Mouse (Mus musculus) thymus, postnatal 0 days (tissue): Measurements from ENCODE around the gene Gm26992. TPM values are rescaled to one million over a fixed set of nuclear protein-coding genes. Genes with fewer than 3 reads are reported as not detected.

Experiments
- DNase-seq: peaks from one replicate; pipeline ENCODE4 v3.0.0-alpha.2; 2015; ENCODE audit warnings: low spot score
- polyA plus RNA-seq: library from polyadenylated mRNA; unstranded; fragments of >200 nt; fragmentation: Nextera tagmentation; extraction: Ambion mirVana; gene quantifications from 2 replicates; pipeline ENCODE4 v1.2.1, GENCODE M21; 2015

The Gm26992 gene
- polyA plus RNA-seq, 1 experiment from 2014 or later, result not detected

- DNase-seq, result peak; percentile 33
Observed at GRCm38 (mm10) chrX:103483047-103483446, 61.2 kb downstream of the Gm26992 start.

DNA sequence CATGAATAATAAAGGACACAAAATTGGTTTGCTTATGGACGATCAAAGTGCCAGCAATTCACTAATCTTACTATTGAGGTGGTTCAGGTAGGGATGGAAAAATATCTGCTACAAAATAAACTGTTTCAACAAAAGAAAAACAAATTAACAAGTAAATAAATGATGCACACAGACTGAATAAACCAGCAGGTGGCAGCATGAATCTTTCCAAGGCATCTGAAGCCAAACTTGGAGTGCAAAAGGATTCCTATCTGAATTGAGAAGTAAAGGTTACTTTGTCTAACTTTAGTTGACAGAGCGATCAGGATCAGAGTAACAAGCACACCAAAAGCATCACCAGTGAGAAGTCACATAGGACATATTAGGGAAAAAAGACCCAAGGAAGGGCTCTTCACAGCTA lies 62.2 kb downstream of the Gm26992 start:
- peak; percentile 70 for DNase-seq

GRCm38 (mm10) chrX:103490853-103491252 lies 69.0 kb downstream of the Gm26992 start:
- no peak for DNase-seq

DNA sequence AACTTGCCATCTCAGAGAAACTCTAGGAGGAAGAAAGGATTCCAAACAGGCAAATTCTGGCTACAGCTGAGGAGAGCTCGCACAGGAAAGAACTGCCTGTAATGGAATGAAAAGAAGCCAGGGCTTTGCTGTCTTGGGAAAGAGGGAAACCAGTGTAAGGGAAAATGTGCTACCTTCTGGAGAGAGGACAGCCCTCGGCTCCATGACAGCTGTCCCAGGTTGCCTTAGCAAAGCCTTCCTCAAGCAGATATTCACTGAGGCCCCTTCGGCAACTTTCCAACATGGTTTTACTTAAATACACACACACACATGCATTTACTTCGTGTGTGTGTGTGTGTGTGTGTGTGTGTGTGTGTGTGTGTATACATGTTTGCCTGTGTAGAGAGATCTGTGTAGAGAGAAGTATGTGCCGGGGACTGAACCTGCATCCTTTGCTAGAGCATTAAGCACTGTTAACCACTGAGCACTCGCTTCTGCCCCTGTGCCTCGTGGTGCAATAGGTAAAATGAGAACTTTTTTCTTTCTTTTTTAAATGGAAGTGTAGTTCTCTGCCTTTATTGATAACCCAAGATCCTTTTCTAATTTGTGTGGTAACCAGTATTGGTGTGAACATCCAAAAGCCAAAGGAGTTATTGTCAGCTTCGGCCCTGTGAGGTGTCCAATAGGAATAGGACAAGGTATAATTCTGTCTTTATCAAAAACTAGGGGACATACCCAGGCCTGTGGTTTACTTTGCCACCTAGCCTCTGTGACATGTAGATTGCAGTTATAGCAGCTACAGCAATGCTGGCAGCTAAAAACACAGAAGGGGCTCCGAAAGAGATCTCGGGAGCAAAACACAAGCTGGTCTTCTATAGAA lies 70.8 kb downstream of the Gm26992 start:
- peak; percentile 23 for DNase-seq

- peak; percentile 83 for DNase-seq
Observed at GRCm38 (mm10) chrX:103493351-103494173, 71.8 kb downstream of the Gm26992 start.

- no peak for DNase-seq
Observed at GRCm38 (mm10) chrX:103499374-103499773, 77.6 kb downstream of the Gm26992 start.

- DNase-seq, result no peak
Observed at GRCm38 (mm10) chrX:103500137-103500536, 78.3 kb downstream of the Gm26992 start.

DNA sequence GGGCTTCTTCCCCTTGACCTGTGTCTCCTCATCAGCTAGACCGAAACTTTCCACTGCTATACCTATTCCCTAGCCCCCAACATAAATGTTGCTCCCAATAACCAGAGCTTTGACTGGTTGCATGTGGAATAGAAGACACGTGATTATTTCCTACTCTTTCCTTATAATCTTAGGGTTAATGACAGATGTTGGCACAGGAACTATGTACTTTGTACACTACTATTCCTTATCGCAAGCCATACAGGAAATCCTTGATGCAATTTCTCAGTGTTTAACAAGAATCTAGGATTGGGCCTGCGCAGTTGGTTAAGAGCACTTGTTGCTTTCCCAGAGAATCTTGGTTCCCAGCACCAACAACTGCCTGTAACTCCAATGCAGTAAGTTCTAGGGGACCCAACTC lies 86.4 kb downstream of the Gm26992 start:
- DNase-seq, result no peak

- DNase-seq, result no peak
Observed at GRCm38 (mm10) chrX:103509168-103510019, 87.6 kb downstream of the Gm26992 start.

DNA sequence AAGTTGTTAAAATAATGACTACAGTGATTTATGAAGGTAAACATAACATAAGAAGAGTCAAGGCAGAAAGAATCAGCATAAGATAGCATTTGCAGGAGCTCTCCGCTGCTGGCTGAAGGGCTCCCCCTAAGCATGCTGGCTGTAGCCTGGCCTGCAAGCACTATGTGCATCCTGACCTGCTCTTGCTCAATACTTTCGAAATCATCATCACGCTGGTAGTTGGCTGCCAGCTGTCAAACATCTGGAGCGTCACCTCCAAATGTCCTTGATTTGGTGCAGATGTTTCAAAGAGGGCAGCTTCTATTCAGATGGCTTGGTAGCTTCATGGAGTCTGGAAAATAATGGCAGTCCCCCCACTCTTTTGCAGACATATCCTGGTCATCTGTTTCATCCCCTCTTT lies 93.0 kb downstream of the Gm26992 start:
- no peak for DNase-seq

GRCm38 (mm10) chrX:103515346-103515745 lies 93.5 kb downstream of the Gm26992 start:
- DNase-seq, result no peak

DNA sequence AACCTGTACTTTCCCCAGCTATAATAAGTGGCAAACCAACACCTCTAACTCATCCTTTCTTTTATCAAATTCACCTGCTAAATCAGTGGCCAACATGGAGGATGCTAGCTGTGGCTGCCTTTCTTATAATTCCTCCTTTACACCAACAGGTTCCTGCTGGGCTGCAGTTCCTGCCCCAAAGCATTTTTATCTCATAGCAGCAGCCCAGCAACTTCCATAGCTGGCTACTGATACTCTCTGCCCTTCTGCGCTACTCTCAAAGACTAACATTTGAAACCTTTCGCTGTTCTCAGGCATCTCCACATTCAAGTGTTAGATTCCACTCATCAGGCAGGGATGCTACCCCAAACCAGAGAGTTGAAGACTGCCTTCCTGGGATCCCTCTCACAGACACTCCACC lies 97.0 kb downstream of the Gm26992 start:
- no peak for DNase-seq

- DNase-seq, result no peak
Observed at GRCm38 (mm10) chrX:103519547-103519946, 97.7 kb downstream of the Gm26992 start.

DNA sequence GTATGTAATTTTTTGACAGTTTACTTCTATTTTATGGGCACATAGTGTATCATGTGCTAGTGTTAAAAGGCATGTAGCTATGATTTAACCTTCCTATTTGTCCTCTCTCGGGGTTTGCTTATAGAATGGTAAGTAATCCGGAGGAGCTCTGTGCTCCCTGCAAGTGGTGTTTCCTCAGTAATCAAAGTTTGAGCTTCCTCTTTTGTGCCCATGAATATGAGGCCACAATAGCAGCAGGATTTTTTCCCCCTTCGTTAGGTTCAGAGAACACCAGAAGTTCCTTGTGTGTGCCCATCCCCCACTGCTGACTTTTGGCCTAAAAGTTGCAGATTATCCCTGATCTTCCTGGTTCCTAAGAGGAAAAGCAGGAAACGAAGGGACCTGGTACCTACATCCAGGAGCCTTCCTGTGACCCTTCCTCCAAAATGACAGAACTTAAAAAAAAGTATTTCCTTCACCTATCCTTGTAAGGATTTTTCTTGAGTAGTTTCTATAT lies 99.5 kb downstream of the Gm26992 start:
- no peak for DNase-seq

- peak; percentile 68 for DNase-seq
Observed at GRCm38 (mm10) chrX:103529185-103529584, 107.4 kb downstream of the Gm26992 start.

Other genes starting within 250 kb of the Gm26992 start
- 0.07 and 0.08 TPM in 2 replicates for gene Nap1l2, start 235.4 kb upstream of the Gm26992 start, polyA plus RNA-seq
- 0.14 TPM in 1 of 2 replicates, not detected in the other for gene Cdx4, start 100.6 kb upstream of the Gm26992 start, polyA plus RNA-seq
- 0.28 and 0.48 TPM in 2 replicates for gene Chic1, start 65.5 kb upstream of the Gm26992 start, polyA plus RNA-seq
- 0.23 and 0.42 TPM in 2 replicates for gene Tsx, start 7.5 kb upstream of the Gm26992 start, polyA plus RNA-seq
- gene Zcchc13, start 208.6 kb downstream of the Gm26992 start, polyA plus RNA-seq, result not detected in 2 replicates